Mouse (Mus musculus) liver, embryonic 13.5 days (tissue): ENCODE data around the gene Tbc1d10a. TPM values are rescaled to one million over a fixed set of nuclear protein-coding genes. Genes with fewer than 3 reads are reported as not detected.
"Not testable (repeated sequence)": the region's sequence is repeated elsewhere in the genome, so short reads cannot be mapped to it uniquely, and the experiment has no call there.

Experiments used
- ATAC-seq: fragments of 200-750 bp; cut with Nextera tagmentation; 2 replicates; pipeline ENCODE4 v1.8.0; 2017; ENCODE audit warnings: low read depth, mild to moderate bottlenecking, moderate number of reproducible peaks, moderate library complexity
- DNase-seq: peaks from one replicate; pipeline ENCODE4 v3.0.0; 2022
- H3K27ac ChIP-seq: fragments of 300-500 bp; sonication (generic); 2 replicates; pipeline ENCODE4 v1.5.1; 2015; ENCODE audit warnings: moderate library complexity, mild to moderate bottlenecking, inconsistent platforms
- H3K27me3 ChIP-seq: fragments of 300-500 bp; sonication (generic); 2 replicates; pipeline ENCODE4 v1.6.1; 2015; ENCODE audit warnings: mild to moderate bottlenecking, inconsistent platforms
- H3K36me3 ChIP-seq: fragments of 300-500 bp; sonication (generic); 2 replicates; pipeline ENCODE4 v1.6.1; 2015; ENCODE audit warnings: mild to moderate bottlenecking, inconsistent platforms
- H3K4me1 ChIP-seq: fragments of 300-500 bp; sonication (generic); replicated peaks from 2 replicates; pipeline ENCODE4 v1.6.1; 2015; ENCODE audit warnings: inconsistent platforms
- H3K4me2 ChIP-seq: fragments of 300-500 bp; sonication (generic); 2 replicates; pipeline ENCODE4 v1.6.1; 2015; ENCODE audit warnings: inconsistent platforms, mild to moderate bottlenecking, moderate library complexity
- H3K4me3 ChIP-seq: fragments of 300-500 bp; sonication (generic); replicated peaks from 2 replicates; pipeline ENCODE4 v1.5.1; 2015; ENCODE audit warnings: mild to moderate bottlenecking, inconsistent platforms
- H3K9ac ChIP-seq: fragments of 300-500 bp; sonication (generic); 2 replicates; pipeline ENCODE4 v1.6.1; 2015; ENCODE audit warnings: mild to moderate bottlenecking, inconsistent platforms
- H3K9me3 ChIP-seq: fragments of 300-500 bp; sonication (generic); replicated peaks from 2 replicates; pipeline ENCODE4 v1.6.1; 2016; ENCODE audit warnings: inconsistent platforms
- WGBS: fragments of 180-500 bp; shearing (Covaris S2); methylation state at CpG from one replicate; pipeline ENCODE4 v1.1.7; 2015; ENCODE audit not compliant: insufficient replicate concordance; 5-methylcytosine and 5-hydroxymethylcytosine counted together
- polyA plus RNA-seq: library from polyadenylated mRNA; unstranded; fragments of >200 nt; fragmentation: Nextera tagmentation; extraction: Ambion mirVana; gene quantifications from 2 replicates; pipeline ENCODE4 v1.2.1, GENCODE M21; 2015

Tbc1d10a gene
- polyA plus RNA-seq, 1 experiment from 2014 or later: 6.2 TPM

DNA sequence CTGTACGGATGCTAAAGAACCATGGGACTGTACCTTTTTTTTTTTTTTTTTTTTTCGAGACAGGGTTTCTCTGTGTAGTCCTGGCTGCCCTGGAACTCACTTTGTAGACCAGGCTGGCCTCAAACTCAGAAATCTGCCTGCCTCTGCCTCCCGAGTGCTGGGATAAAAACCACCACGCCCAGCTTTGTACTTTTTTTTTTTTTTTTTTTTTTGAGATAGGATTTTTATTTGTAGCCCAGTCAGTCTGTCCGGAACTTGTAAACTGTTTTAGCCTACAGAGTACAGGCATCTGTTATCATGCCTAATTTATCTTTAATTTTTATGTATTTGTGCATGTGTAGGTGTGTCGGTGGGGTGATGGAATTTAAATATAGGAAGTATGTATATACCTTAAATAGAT lies 1.1 kb upstream of the Tbc1d10a start:
- WGBS: 75% methylated on average over 6 of the region's 6 CpGs
- not testable (repeated sequence) for H3K9ac ChIP-seq, ATAC-seq, H3K27ac ChIP-seq, DNase-seq, H3K27me3 ChIP-seq, H3K4me2 ChIP-seq, H3K9me3 ChIP-seq, H3K4me3 ChIP-seq
- peaks cover 31% of the 10 kb centered on the region for H3K36me3 ChIP-seq
- H3K4me1 ChIP-seq: peaks cover 30% of the 10 kb centered on the region

DNA sequence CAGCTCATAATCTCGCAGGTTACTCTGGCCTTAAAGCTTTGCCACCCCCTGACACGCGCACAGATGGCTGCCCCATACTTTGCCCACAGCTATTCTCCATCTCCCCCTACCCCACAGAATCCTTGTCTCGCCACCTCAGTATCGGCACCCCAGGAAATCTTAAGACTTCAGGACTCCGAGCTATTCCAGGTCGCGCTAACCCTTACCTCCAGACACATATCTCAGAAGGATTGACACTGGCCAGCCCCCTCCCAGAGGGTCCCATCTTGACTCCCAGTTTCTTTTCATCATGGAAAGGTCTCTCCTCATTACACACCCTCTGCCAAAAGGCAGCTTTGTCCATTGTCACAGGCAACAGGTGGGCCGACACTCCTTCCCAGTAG lies 720 bp downstream of the Tbc1d10a start:
- no peaks in the 10 kb centered on the region for H3K27me3 ChIP-seq
- peaks cover 41% of the 10 kb centered on the region for H3K4me1 ChIP-seq
- peak overlapping the region; percentile 95 for H3K4me2 ChIP-seq
- peaks cover 14% of the 10 kb centered on the region for H3K36me3 ChIP-seq
- ATAC-seq: no peak
- DNase-seq: no peak
- H3K4me3 ChIP-seq: peak overlapping the region; percentile 77
- H3K9me3 ChIP-seq: no peaks in the 10 kb centered on the region
- peak overlapping the region; percentile 89 for H3K9ac ChIP-seq
- 15% methylated on average over 9 of the region's 9 CpGs for WGBS
- H3K27ac ChIP-seq: no peak overlapping the region

DNA sequence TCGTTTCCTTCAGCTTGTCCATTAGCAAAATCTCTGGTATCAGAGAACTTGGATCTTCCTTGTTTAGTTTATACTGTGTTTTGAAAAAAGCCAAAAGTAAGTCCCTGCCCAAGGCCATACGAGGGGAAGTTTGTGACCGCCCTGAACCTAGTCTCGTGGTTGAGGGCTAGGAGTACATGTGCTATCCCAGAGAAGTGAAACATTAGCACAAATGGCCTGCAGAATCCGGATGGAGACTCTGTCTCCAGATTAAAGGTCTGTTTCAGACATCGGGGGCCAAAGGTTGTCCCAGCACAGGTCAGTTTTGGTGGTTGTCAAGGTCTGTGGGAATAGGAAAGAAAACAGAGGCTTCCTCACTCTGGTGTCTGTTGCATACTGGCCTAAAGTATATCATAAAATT lies 2.6 kb downstream of the Tbc1d10a start:
- Histone ChIP-seq H3K4me3 (no peak overlapping the region), H3K36me3 (no peaks in the 10 kb centered on the region), H3K4me1 (peaks cover 41% of the 10 kb centered on the region), H3K9me3 (no peaks in the 10 kb centered on the region), H3K9ac (no peak overlapping the region), H3K4me2 (no peak overlapping the region), H3K27me3 (no peaks in the 10 kb centered on the region), H3K27ac (no peak overlapping the region)
- no peak for DNase-seq
- no peak for ATAC-seq
- WGBS: 69% methylated on average over 6 of the region's 6 CpGs

DNA sequence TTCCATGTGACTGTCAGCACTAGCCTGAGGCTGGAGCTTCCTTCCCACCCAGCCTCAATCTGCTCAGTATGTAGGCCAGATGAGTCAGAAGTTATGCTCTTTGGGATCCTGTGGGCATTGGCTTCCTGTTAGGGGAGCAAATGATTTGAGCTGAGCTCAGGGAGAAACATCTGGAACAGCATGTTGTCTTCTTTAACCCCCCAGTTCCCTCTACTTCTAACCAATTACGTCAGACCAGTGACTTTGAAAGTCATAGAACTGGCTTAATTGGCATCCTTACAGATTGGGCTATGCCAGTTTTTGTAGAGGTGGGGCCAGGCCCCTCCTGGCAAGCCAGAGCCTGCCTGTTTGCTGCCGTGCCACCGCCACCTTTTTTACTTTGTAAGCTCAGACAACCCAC lies 4.1 kb downstream of the Tbc1d10a start:
- Histone ChIP-seq H3K9me3 (no peaks in the 10 kb centered on the region), H3K4me1 (peaks cover 41% of the 10 kb centered on the region), H3K9ac (no peak overlapping the region), H3K36me3 (no peaks in the 10 kb centered on the region), H3K27ac (no peak overlapping the region), H3K4me3 (no peak overlapping the region), H3K4me2 (no peak overlapping the region), H3K27me3 (no peaks in the 10 kb centered on the region)
- 73% methylated on average over 3 of the region's 3 CpGs for WGBS
- no peak for ATAC-seq
- DNase-seq: no peak

DNA sequence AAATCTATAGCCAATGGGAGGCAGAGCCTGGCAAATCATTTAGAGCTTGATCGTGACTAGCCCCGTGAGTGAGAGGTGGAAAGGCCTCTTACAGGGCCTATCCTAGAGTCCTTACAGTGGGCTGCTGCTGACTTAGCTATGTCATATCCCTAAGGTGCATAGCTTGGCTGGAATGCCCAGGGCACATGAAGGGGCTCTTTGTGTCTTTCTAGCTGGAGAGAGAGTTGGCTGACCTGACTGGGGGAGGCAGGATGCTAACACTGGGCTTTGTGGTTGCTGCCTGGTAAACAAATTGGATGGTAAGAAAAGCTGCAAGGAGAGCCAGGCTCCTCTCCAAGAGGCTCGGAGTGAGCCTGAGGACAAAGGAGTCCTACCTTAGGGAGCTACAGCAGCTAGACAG lies 6.2 kb downstream of the Tbc1d10a start:
- Histone ChIP-seq H3K9ac (no peak overlapping the region), H3K4me1 (peaks cover 26% of the 10 kb centered on the region), H3K27ac (no peak overlapping the region), H3K4me3 (no peak overlapping the region), H3K4me2 (no peak overlapping the region), H3K36me3 (no peaks in the 10 kb centered on the region), H3K27me3 (no peaks in the 10 kb centered on the region), H3K9me3 (no peaks in the 10 kb centered on the region)
- 80% methylated on average over 3 of the region's 3 CpGs for WGBS
- ATAC-seq (no peak), DNase-seq (no peak)

DNA sequence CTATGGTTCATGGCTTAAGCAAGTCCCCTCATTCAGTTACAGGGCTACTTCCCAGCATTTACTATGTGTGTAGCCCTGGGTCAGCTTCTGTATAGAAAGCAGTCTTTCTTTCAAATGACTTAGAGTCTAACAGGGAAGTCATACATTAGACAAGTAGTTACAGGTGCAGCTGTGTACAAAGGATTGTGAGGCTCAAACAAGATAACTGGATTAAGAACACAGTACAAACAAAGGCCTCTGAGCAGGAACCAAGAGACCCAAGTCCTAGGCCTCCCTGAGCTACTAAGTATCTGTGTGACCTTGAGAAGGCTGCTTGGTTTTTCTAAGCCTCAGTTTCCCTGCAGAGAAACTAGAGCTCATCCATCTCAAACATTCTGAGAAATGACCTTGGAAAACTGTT lies 6.8 kb downstream of the Tbc1d10a start:
- no peak overlapping the region for H3K27ac ChIP-seq
- H3K4me3 ChIP-seq: no peak overlapping the region
- no peak for ATAC-seq
- H3K4me2 ChIP-seq: no peak overlapping the region
- no peak overlapping the region for H3K9ac ChIP-seq
- H3K9me3 ChIP-seq: no peaks in the 10 kb centered on the region
- H3K4me1 ChIP-seq: peaks cover 22% of the 10 kb centered on the region
- H3K36me3 ChIP-seq: no peaks in the 10 kb centered on the region
- no peaks in the 10 kb centered on the region for H3K27me3 ChIP-seq
- DNase-seq: no peak

DNA sequence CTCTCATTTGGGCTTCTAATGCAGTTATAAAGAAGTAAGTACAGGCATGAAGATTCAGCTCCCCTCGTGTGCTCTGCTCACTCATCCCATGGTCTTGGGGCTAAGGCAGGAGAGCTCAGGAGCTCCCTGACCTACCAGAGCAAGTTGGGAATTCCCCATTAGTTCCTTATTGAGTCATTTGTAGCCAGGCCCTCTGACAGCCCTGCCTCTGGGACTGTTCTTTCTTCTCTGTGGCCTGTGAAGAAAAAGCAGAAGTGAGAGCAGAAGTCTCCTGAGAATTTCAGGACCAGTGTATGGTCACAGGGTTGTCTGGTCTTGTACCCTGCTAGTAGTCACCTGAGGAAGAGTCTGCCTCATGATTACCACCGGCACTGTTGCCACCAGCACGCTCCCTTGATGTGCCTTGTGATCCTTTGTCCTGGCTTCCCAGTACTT lies 9.0 kb downstream of the Tbc1d10a start:
- no peak overlapping the region for H3K4me2 ChIP-seq
- H3K9ac ChIP-seq: no peak overlapping the region
- no peaks in the 10 kb centered on the region for H3K27me3 ChIP-seq
- H3K9me3 ChIP-seq: no peaks in the 10 kb centered on the region
- H3K36me3 ChIP-seq: no peaks in the 10 kb centered on the region
- DNase-seq (no peak), ATAC-seq (no peak)
- peaks cover 10% of the 10 kb centered on the region for H3K4me1 ChIP-seq
- H3K4me3 ChIP-seq: no peak overlapping the region
- WGBS: 42% methylated on average over 3 of the region's 3 CpGs
- no peak overlapping the region for H3K27ac ChIP-seq

DNA sequence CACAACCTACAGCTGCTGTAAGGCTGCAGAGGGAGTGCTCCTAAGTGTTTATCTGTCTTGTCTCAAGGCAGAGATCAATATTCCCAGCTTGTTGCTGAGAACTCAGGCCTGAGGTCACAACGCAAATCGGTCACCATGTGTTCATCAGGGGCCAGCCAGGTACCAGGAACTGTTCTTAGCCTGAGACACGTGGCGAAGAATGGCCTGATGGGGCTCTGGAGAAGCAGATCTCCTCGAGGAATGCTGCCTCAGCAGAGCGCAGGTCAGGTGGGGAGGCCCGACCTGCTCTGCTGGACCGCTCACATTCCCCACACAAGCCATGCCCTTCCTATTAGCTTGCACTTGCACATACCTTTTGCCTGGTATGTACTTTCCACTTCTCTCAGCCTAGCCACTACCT lies 10.0 kb downstream of the Tbc1d10a start:
- Histone ChIP-seq H3K27ac (no peak overlapping the region), H3K9ac (no peak overlapping the region), H3K27me3 (no peaks in the 10 kb centered on the region), H3K4me1 (peaks cover under 1% of the 10 kb centered on the region; the same call in 1 of the 2 replicates), H3K9me3 (no peaks in the 10 kb centered on the region), H3K4me3 (no peak overlapping the region), H3K36me3 (no peaks in the 10 kb centered on the region), H3K4me2 (no peak overlapping the region)
- DNase-seq (no peak), ATAC-seq (no peak)
- WGBS: 83% methylated on average over 8 of the region's 8 CpGs

DNA sequence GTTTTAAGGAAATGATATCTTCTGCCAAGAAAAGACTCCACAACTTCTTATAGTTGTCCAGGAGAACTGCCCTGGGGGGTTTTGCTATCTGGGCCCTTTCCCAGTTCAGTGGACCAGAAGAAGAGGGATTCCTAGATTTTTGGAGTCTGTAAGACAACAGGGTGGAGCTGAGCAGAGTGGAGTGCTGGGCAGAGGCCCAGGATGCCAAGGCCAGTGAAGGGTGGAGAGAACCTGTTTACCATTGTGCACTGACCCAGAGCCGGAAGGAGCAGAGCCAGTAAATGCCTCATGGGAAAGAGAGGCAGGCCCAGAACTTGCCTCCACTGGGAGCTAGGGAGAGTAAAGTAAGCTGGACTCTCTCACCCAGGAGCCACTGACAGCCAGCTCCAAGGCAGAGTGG lies 11.1 kb downstream of the Tbc1d10a start:
- Histone ChIP-seq H3K9ac (no peak overlapping the region), H3K27me3 (no peaks in the 10 kb centered on the region), H3K27ac (no peak overlapping the region), H3K36me3 (no peaks in the 10 kb centered on the region), H3K9me3 (no peaks in the 10 kb centered on the region), H3K4me2 (no peak overlapping the region), H3K4me3 (no peak overlapping the region), H3K4me1 (peaks cover 4% of the 10 kb centered on the region; the same call in 1 of the 2 replicates)
- DNase-seq (no peak), ATAC-seq (no peak)
- 68% methylated on average over 1 of the region's 1 CpGs for WGBS

DNA sequence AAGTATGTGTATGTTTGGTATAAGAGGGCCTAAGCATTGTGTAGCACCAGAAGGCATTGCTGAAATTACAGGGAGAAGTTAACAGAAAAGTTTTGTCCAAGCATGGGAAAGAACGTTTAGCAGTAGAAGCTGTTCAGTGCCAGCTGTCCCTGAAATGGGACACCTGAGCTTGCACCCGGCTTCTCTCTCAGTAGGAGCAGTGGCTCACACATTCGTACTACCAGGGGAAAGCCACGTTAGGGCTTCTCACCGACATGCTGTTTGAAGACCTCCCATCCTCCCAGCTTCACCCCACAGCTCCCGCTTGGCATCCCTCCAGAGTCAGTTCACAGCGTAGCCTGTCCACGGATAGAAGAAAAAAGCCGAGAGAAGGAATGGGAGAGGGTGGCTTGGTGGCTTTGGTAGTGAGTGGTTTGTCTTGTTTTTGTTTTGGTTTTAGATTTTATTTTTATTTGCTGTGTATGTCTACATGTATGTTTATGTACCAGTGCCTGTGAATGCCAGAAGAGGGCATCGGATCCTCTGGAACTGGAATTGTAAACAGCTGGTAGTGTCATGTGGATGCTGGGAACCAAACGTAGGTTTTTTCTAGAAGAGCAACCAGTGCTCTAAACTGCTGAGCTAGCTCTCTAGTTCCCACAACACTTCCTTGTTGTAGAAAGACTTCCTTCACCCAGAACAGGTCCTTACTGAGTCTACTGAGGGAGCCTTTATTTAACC lies 15.6 kb downstream of the Tbc1d10a start:
- Histone ChIP-seq H3K4me3 (no peak overlapping the region), H3K4me2 (no peak overlapping the region), H3K36me3 (peaks cover 7% of the 10 kb centered on the region; the same call in 1 of the 2 replicates), H3K27me3 (no peaks in the 10 kb centered on the region), H3K9me3 (no peaks in the 10 kb centered on the region), H3K27ac (no peak overlapping the region), H3K9ac (no peak overlapping the region), H3K4me1 (peaks cover 21% of the 10 kb centered on the region)
- DNase-seq (no peak), ATAC-seq (no peak)
- 74% methylated on average over 11 of the region's 11 CpGs for WGBS

DNA sequence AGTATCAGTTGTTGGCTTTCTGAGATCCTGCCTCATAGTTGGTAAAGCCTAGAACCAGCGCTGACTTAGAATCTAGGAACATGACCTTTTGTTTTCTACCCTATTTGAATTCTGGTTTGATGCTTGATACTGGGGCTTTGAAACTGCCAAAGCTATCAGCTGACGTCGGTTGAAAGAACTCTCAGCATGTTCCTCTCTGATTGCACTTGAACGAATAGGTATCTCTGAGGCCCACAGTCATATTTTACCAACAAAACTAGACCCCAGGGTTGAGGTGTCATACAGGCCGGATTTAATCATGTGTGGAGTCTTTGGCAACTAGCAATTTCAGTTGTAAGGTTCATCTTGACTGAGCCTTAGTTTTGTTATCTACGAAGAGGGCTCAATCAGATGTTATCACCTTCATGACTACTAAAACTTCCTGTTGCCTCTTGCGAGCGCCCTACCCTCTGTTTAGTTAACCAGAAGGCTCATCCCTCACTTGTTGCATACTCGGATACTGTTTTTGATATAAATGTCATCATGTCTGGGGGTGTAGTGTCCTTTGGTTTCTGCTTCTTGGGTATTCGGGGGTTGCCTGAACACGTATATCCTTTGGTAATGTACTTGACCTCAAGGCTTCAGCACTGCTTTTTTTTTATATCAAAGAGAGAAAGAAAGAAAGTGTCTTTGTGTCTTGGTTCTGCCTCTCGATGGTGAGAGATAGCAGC lies 16.6 kb downstream of the Tbc1d10a start:
- DNase-seq: no peak
- Histone ChIP-seq H3K9me3 (no peaks in the 10 kb centered on the region), H3K4me2 (no peak overlapping the region), H3K9ac (no peak overlapping the region), H3K4me1 (peaks cover 21% of the 10 kb centered on the region), H3K4me3 (no peak overlapping the region), H3K27me3 (no peaks in the 10 kb centered on the region), H3K36me3 (peaks cover 15% of the 10 kb centered on the region; the same call in 1 of the 2 replicates), H3K27ac (0 out of 2 replicates have a peak overlapping the region, but pooled peaks have one; percentile 34)
- WGBS: 37% methylated on average over 12 of the region's 12 CpGs
- no peak for ATAC-seq

DNA sequence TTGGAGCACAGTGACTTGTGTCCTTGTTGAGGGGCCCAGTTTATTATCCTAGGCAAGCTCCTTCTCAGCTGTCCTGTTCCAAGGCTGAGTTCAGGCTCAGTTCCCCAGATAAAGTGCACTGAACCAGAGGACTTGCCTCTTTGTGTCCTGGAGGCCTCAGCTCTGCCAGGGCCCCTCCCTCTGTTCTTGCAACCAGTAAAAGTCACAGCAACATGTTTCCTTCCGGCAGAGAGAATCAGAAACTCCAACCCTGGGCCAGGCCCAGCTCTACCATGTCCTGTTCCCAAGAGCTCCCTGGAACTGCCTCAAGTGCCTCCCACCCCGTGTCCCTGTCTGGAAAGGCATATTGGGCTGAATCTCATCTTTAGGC lies 17.1 kb downstream of the Tbc1d10a start:
- peaks cover 21% of the 10 kb centered on the region for H3K4me1 ChIP-seq
- H3K4me2 ChIP-seq: no peak overlapping the region
- peaks cover 20% of the 10 kb centered on the region; the same call in 1 of the 2 replicates for H3K36me3 ChIP-seq
- 32% methylated on average over 2 of the region's 2 CpGs for WGBS
- no peaks in the 10 kb centered on the region for H3K9me3 ChIP-seq
- H3K4me3 ChIP-seq: no peak overlapping the region
- ATAC-seq (no peak), DNase-seq (no peak)
- peak overlapping the region; percentile 34; the same call in 1 of the 2 replicates for H3K27ac ChIP-seq
- H3K27me3 ChIP-seq: no peaks in the 10 kb centered on the region
- no peak overlapping the region for H3K9ac ChIP-seq
